Mouse (Mus musculus): ENCODE results near the gene Resp18. TPM values are rescaled to one million over a fixed set of nuclear protein-coding genes. Genes with fewer than 3 reads are reported as not detected.

Gene Resp18
- polyA plus RNA-seq, 2 experiments = 0.16 TPM; not detected in 1

DNA sequence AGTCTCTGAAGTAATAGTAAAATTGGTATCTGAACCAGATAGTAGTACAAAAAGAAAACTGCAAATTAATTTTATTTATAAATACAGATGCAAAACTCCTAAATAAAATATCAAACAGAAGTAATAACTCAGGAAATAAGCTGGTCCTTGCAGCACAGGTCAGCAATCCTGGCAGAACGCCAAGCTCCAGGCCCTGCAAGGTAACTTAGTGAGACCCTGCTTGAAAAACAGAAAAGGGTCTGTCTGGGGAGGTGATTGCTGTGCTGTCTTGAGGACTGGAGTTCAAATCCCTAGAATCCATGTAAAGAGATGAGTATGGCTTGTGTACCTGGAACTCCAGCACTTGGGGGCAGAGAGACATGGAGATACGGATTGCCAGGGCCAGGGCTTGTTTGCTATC is 26.4 kb upstream of the Resp18 start:
- no peak for TF ChIP-seq POLR2A (IDR thresholded peaks at IDR 0.05; ENCODE audit: borderline replicate concordance, extremely low read depth, insufficient read depth, insufficient read length)

DNA sequence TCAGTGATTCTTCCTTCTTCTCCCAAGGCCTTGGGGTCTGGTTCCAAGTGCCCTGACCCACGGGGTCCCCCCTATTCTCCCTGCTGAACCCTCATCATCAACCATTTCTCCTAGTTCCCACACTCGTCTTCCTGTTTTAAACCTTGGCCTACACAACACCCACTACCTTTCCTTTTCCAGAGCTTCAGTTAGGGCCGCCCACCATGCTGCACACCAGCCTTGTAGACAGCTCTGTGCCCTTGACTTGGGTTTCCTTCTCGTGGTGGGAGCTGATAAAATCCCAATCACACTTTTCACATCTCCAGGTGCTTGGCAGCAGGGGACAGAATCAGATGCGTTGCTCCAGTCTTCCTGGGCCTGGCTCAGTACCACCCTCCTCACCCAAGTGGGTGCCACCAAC is 16.1 kb upstream of the Resp18 start:
- DNase-seq (ENCODE audit: low spot score) (no peak), ATAC-seq (ENCODE audit: low FRiP score, low read depth) (no peak)
- no peak overlapping the region for H3K4me3 ChIP-seq (replicated peaks; ENCODE audit: low read length)
- 79% methylated on average over 5 of the region's 5 CpGs for WGBS
- no peak for TF ChIP-seq POLR2A (IDR thresholded peaks at IDR 0.05; ENCODE audit: borderline replicate concordance, extremely low read depth, insufficient read depth, insufficient read length)
- no peaks in the 10 kb centered on the region for H3K36me3 ChIP-seq (ENCODE audit: control insufficient read depth, insufficient read depth, low read length)
- no peaks in the 10 kb centered on the region for H3K9me3 ChIP-seq (ENCODE audit: control insufficient read depth, low read length)
- H3K27ac ChIP-seq (replicated peaks; ENCODE audit: low read depth, low read length) = no peak overlapping the region
- H3K27me3 ChIP-seq (ENCODE audit: control insufficient read depth, insufficient read depth, low read length) = no peaks in the 10 kb centered on the region
- H3K9ac ChIP-seq (ENCODE audit: low read depth, low read length, severe bottlenecking) = no peak overlapping the region
- 0 out of 2 replicates have a peak, but pooled peaks cover 2% of the 10 kb centered on the region for H3K4me1 ChIP-seq (ENCODE audit: control insufficient read depth, insufficient read depth, low read length)
- H3K4me2 ChIP-seq (replicated peaks; ENCODE audit: low read depth, low read length, severe bottlenecking) = no peak overlapping the region

More for the DNA sequence above, 26.4 kb upstream of the Resp18 start:
- no peak overlapping the region for H3K27ac ChIP-seq (replicated peaks; ENCODE audit: low read depth, low read length)
- no peak for ATAC-seq (ENCODE audit: low FRiP score, low read depth)
- H3K4me3 ChIP-seq (replicated peaks; ENCODE audit: low read length) = no peak overlapping the region
- no peaks in the 10 kb centered on the region for H3K4me1 ChIP-seq (ENCODE audit: control insufficient read depth, insufficient read depth, low read length)
- H3K9me3 ChIP-seq (ENCODE audit: control insufficient read depth, low read length) = no peaks in the 10 kb centered on the region
- H3K4me2 ChIP-seq (replicated peaks; ENCODE audit: low read depth, low read length, severe bottlenecking) = no peak overlapping the region
- no peak overlapping the region for H3K9ac ChIP-seq (ENCODE audit: low read depth, low read length, severe bottlenecking)
- no peaks in the 10 kb centered on the region for H3K27me3 ChIP-seq (ENCODE audit: control insufficient read depth, insufficient read depth, low read length)
- H3K36me3 ChIP-seq (ENCODE audit: control insufficient read depth, insufficient read depth, low read length) = peaks cover 23% of the 10 kb centered on the region
- WGBS = 75% methylated on average over 2 of the region's 2 CpGs
- no peak for DNase-seq (ENCODE audit: low spot score)

- Histone ChIP-seq H3K4me3 (replicated peaks; ENCODE audit: low read length) (no peak overlapping the region), H3K27me3 (ENCODE audit: control insufficient read depth, insufficient read depth, low read length) (no peaks in the 10 kb centered on the region), H3K4me1 (ENCODE audit: control insufficient read depth, insufficient read depth, low read length) (0 out of 2 replicates have a peak, but pooled peaks cover 2% of the 10 kb centered on the region), H3K9me3 (ENCODE audit: control insufficient read depth, low read length) (no peaks in the 10 kb centered on the region), H3K27ac (replicated peaks; ENCODE audit: low read depth, low read length) (no peak overlapping the region), H3K4me2 (replicated peaks; ENCODE audit: low read depth, low read length, severe bottlenecking) (no peak overlapping the region), H3K36me3 (ENCODE audit: control insufficient read depth, insufficient read depth, low read length) (no peaks in the 10 kb centered on the region), H3K9ac (ENCODE audit: low read depth, low read length, severe bottlenecking) (no peak overlapping the region)
- ATAC-seq (ENCODE audit: low FRiP score, low read depth) (no peak), DNase-seq (ENCODE audit: low spot score) (no peak)
- no peak for TF ChIP-seq POLR2A (IDR thresholded peaks at IDR 0.05; ENCODE audit: borderline replicate concordance, extremely low read depth, insufficient read depth, insufficient read length)
- WGBS = 77% methylated on average over 5 of the region's 5 CpGs
These were observed 15.1 kb upstream of the Resp18 start for GRCm38 (mm10) chr1:75293331-75293701.

- Histone ChIP-seq H3K4me2 (replicated peaks; ENCODE audit: low read depth, low read length, severe bottlenecking) (no peak overlapping the region), H3K9me3 (ENCODE audit: control insufficient read depth, low read length) (no peaks in the 10 kb centered on the region), H3K27me3 (ENCODE audit: control insufficient read depth, insufficient read depth, low read length) (no peaks in the 10 kb centered on the region), H3K27ac (replicated peaks; ENCODE audit: low read depth, low read length) (no peak overlapping the region), H3K36me3 (ENCODE audit: control insufficient read depth, insufficient read depth, low read length) (no peaks in the 10 kb centered on the region), H3K9ac (ENCODE audit: low read depth, low read length, severe bottlenecking) (no peak overlapping the region), H3K4me3 (replicated peaks; ENCODE audit: low read length) (no peak overlapping the region), H3K4me1 (ENCODE audit: control insufficient read depth, insufficient read depth, low read length) (0 out of 2 replicates have a peak, but pooled peaks cover 2% of the 10 kb centered on the region)
- 53% methylated on average over 12 of the region's 12 CpGs for WGBS
- ATAC-seq (ENCODE audit: low FRiP score, low read depth) (peak; percentile 32; the same call in 1 of the 2 replicates), DNase-seq (ENCODE audit: low spot score) (no peak)
- TF ChIP-seq POLR2A (IDR thresholded peaks at IDR 0.05; ENCODE audit: borderline replicate concordance, extremely low read depth, insufficient read depth, insufficient read length) = no peak
These were observed 14.5 kb upstream of the Resp18 start for GRCm38 (mm10) chr1:75292476-75293330.

GRCm38 (mm10) chr1:75291321-75291720 is 13.1 kb upstream of the Resp18 start:
- no peaks in the 10 kb centered on the region for H3K27me3 ChIP-seq (ENCODE audit: control insufficient read depth, insufficient read depth, low read length)
- H3K4me3 ChIP-seq (replicated peaks; ENCODE audit: low read length) = no peak overlapping the region
- H3K4me1 ChIP-seq (ENCODE audit: control insufficient read depth, insufficient read depth, low read length) = 0 out of 2 replicates have a peak, but pooled peaks cover 2% of the 10 kb centered on the region
- no peak overlapping the region for H3K4me2 ChIP-seq (replicated peaks; ENCODE audit: low read depth, low read length, severe bottlenecking)
- 90% methylated on average over 8 of the region's 8 CpGs for WGBS
- no peaks in the 10 kb centered on the region for H3K36me3 ChIP-seq (ENCODE audit: control insufficient read depth, insufficient read depth, low read length)
- ATAC-seq (ENCODE audit: low FRiP score, low read depth) (no peak), DNase-seq (ENCODE audit: low spot score) (no peak)
- no peak for TF ChIP-seq POLR2A (IDR thresholded peaks at IDR 0.05; ENCODE audit: borderline replicate concordance, extremely low read depth, insufficient read depth, insufficient read length)
- H3K27ac ChIP-seq (replicated peaks; ENCODE audit: low read depth, low read length) = no peak overlapping the region
- H3K9ac ChIP-seq (ENCODE audit: low read depth, low read length, severe bottlenecking) = no peak overlapping the region
- no peaks in the 10 kb centered on the region for H3K9me3 ChIP-seq (ENCODE audit: control insufficient read depth, low read length)

Data from limb, embryonic 14.5 days (tissue).